Mouse (Mus musculus) adipocyte (in vitro differentiated cells): ENCODE results near the gene 2610301B20Rik.
A peak's percentile ranks its signal among the peaks of the same experiment; 100 is the strongest.
"Not testable (repeated sequence)": the region's sequence is repeated elsewhere in the genome, so short reads cannot be mapped to it uniquely, and the experiment has no call there.

ENCODE experiments used
- DNase-seq: peaks from one replicate; pipeline ENCODE4 v3.0.0-alpha.2; 2016; ENCODE audit warnings: low spot score

Gene 2610301B20Rik

DNA sequence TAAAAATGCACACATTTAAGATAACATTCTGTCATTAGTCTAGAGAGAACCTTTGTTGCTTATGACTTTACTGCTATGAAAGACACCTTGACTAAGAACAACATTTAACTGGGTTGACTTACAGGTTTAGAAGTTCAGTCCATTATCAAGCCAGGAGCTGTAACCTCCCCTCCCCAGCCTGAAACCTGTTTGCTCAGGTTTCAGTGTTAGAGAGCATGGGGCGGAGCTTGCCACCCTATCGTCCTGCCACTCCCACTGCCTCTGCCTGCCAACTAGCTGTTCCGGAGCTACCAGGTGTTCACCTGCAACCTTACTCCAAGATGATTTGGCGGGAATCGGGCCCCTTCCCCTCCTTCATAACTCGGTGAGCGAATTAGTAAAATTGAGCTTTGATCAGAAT lies 37.1 kb downstream of the 2610301B20Rik start:
- not testable (repeated sequence) for DNase-seq

GRCm38 (mm10) chr4:10911909-10912478 lies 37.7 kb downstream of the 2610301B20Rik start:
- no peak for DNase-seq

GRCm38 (mm10) chr4:10912611-10913301 lies 38.5 kb downstream of the 2610301B20Rik start:
- peak; percentile 86 for DNase-seq

GRCm38 (mm10) chr4:10913409-10913808 lies 39.1 kb downstream of the 2610301B20Rik start:
- DNase-seq = no peak

DNA sequence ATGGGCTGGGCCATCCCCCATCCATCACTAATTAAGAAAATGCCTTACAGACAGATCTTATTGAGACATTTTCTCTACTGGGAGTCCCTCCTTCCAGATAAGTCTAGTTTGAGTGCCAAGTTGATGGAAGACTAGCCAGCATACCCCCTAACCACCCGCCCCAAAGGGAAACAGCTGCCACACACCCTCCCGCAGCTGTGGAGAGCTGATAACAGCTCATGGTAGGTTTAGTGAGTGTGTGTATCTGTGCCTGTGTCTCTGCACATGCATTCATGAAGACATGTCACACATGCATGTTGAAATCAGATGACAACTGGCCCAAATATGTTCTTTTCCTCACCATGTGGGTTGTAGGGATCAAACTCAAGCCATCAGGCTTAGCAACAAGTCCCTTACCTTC lies 40.5 kb downstream of the 2610301B20Rik start:
- DNase-seq = no peak

DNA sequence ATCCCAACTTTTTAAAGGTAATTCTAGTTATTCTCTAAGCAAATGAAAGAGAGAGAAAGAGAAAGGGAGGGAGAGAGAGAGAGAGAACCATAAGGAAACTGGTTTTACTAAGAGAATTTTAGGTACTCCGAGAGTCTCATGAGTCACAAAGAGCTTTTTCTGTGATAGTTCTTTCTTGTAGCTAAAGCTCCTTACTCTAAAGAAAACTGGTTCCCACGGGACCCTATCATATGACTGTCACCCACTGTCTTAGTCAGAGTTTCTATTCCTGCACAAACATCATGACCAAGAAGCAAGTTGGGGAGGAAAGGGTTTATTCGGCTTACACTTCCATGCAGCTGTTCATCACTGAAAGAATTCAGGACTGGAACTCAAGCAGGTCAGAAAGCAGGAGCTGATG lies 41.0 kb downstream of the 2610301B20Rik start:
- DNase-seq = no peak

GRCm38 (mm10) chr4:10918402-10918801 lies 44.1 kb downstream of the 2610301B20Rik start:
- DNase-seq = no peak

DNA sequence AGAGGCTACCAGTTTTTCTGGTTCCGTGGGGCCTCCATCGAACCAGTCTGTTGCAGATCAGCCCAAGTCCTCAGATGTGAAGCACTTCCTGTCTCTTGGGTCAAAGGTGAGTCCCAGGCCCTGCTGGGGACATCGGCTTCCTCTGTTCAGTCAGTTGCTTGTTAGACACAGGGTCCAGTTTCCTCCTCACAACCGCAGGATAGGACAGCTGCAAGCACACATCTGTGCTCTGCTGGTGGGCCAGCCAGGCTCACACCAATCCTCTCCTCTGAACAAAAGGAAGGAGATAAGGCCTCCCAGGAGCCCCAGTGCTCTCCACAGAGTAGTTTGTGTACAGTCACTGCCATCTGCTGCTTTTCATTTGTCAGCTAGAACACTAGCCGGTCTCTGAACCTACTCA lies 44.8 kb downstream of the 2610301B20Rik start:
- DNase-seq = no peak

DNA sequence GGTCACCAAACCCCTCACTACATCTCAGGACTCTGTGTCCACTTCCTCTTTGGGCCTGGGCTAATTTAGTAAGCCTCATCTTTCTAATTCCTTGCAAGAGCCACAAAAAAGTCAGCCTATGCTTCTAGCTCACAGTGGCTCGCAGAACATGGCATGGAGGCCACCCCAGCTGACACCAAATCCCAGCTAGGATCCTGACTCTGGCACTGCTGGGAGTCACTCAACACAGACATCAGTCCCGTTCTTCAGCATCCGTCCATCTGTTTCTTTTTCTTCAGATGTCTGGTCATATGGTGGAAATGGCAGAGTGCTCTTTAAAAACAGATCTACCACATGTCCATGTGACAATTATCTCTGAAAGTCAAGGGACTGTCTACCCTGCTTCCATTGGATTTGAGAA lies 45.2 kb downstream of the 2610301B20Rik start:
- DNase-seq = no peak

DNA sequence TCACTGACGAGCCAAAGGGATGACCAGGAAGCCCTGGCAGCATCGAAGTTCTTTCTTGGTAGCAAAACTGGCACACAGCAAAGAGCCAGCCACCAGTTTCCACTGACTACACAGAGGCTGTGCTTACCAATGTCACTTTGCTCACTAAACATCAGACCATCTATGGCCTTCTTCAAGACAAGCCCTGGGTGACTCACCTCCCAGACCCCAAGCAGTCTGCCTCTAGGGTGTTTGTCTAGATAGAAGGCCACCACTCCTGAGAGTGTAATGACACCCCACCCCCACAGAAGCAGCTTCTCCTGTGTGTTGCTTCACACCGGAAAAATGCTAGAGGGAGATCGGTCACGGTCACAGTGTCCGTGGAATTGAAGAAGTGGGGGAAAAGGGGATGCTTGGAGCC lies 45.7 kb downstream of the 2610301B20Rik start:
- no peak for DNase-seq

DNA sequence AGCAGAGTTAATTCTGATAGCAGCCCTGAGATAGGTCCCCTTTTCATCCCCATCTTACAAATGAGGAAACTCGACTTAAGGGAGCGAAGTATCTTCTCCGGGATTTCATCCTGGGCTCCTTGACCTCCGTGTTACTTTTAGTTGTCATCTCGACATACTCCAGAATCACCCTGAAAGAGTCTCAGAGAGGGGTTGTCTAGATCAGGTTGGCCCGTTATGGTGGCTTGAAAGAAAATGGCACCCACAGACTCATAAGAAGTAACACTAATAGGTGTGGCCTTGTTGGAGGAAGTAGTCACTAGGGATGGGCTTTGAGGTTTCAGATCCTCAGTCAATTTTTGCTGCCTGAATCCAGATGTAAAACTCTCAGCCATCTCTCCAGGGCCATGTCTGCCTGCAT lies 46.3 kb downstream of the 2610301B20Rik start:
- no peak for DNase-seq

- peak; percentile 40 for DNase-seq
Observed at GRCm38 (mm10) chr4:10923180-10923579, 48.9 kb downstream of the 2610301B20Rik start.

DNA sequence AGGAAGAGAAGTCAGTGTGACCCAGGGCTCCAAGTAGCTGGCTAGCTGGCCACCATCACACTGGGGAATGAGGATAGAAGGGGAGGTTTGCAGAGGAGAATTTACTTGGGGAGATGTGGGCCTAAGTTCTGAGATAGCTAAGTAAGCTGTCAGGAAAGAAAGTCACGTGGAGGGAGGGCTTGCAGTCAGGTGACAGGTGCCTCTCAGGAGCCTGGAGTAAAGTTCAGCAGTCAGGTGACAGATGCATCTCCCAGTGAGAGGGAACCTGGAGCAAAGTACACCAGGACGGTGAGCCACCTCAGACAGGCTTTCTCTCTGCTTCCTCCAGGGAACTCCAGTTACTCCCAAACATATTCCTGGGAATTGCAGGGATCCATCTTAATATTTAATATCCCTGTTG lies 49.8 kb downstream of the 2610301B20Rik start:
- no peak for DNase-seq

- DNase-seq = no peak
Observed at GRCm38 (mm10) chr4:10924541-10924940, 50.2 kb downstream of the 2610301B20Rik start.

DNA sequence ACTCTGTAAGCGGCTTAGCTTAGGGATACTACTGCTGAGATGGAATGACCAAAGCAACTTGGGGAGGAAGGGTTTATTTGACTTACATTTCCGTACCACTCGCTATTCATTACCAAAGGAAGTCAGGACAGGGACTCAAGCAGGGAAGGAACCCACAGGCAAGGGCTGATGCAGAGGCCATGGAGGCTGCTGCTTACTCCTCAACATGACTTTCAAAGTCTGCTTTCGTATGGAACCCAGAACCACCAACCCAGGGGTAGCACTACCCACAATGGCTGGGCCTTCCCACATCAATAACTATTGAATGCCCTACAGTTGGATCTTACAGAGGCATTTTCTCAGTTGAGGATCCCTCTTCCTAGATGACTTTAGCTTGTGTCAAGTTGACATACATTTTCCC lies 52.1 kb downstream of the 2610301B20Rik start:
- DNase-seq = no peak

DNA sequence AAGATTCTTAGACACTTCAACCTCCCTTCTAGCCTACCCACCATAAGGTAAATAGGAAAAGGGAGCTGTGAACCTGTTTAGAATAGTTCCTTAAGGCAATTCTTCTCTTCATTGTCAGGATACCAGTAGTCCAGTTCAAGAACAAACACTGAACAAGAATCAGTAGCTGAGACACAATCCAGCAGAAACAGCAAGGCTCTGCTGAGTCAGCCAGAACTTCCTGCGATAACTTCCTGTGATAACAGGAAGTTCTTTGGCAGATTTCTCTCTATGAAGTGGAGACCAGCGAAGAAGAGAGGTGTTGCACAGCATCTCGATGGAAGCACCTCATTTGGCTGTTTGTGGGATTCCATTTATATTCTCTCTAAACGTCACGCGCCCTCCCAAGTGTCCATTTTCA lies 53.9 kb downstream of the 2610301B20Rik start:
- DNase-seq = no peak

GRCm38 (mm10) chr4:10929726-10930125 lies 55.4 kb downstream of the 2610301B20Rik start:
- DNase-seq = no peak

DNA sequence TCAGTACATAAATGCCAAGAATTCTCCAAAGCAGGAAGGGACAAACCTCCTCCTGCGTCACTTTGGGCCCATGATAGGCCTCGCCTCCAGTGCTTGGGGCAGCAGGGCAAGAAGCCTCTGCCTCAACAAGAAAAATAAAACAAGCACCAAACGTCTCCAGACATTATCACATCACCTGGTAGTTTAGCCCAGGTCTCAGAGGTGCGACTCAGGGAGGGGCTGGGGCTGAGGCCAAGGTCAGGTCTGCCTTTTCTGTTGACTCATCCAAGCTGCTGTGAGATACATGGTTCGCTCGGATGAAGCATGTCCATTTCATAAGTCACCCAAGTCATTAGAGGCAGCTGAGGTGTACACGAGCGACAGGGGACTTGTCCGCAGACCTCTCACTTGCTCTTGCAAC lies 56.7 kb downstream of the 2610301B20Rik start:
- DNase-seq = no peak

DNA sequence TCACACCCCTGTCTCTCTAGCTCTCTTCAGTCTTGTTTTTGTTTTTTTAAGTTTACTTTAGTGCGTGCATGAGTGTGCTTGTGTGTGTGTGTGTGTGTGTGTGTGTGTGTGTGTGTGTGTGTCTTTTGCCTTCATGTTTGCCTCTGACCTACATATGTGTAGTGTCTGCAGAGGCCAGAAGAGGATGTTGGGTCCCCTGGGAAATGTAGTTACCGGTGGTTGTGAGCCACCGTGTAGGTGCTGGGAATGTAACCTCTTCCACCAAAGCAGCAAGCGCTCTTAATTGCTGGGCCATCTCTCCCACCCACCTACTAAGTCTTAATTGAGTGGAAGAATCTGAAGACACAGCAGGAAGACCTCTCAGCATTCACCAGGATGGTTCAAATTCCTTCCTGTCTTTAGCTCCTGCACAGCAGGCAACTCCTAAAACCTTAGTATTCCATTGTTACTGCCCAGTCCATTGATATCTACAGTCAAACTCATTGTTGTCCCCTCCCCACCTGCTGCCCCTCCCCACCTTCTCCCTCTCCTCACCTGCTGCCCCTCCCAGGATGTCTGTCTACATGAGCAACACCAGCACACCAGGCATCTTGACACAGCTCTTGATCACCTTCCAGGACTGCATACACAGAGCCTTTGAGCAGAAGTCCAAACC lies 57.9 kb downstream of the 2610301B20Rik start:
- DNase-seq = no peak

DNA sequence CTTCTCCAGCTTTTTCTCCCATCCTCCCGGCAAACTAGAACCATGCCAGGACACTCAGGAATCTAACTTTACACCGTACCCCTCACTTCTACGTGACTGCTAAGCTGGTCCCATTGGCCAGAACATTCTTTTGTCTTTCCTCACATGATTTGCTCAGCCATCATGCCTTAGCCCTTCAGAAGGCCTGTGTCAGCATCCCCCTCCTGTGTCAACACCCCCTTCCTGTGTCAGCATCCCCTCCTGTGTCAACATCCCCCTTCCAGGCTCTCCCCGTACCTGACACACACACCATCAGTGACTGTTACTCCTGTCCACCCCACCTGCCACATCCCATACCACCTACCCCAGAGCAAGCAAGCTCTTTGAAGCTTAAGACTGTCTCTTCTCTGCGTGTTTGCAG lies 58.5 kb downstream of the 2610301B20Rik start:
- DNase-seq = no peak

GRCm38 (mm10) chr4:10936766-10937165 lies 62.5 kb downstream of the 2610301B20Rik start:
- no peak for DNase-seq
